Mouse (Mus musculus) kidney, adult 2 months (tissue): ENCODE data around the gene Hexa.

Source experiments
- CTCF ChIP-seq: fragments of 200-500 bp; conservative IDR thresholded peaks from 2 replicates; pipeline ENCODE4 v1.5.1; 2011; ENCODE audit warnings: low read depth, mild to moderate bottlenecking, control low read depth, low read length, moderate library complexity, mixed read lengths; ENCODE audit not compliant: insufficient read depth, insufficient read length
- POLR2A ChIP-seq: fragments of 200-500 bp; IDR thresholded peaks from one replicate; pipeline ENCODE4 v1.6.1; 2011; ENCODE audit warnings: low read depth, low read length, control low read depth

DNA sequence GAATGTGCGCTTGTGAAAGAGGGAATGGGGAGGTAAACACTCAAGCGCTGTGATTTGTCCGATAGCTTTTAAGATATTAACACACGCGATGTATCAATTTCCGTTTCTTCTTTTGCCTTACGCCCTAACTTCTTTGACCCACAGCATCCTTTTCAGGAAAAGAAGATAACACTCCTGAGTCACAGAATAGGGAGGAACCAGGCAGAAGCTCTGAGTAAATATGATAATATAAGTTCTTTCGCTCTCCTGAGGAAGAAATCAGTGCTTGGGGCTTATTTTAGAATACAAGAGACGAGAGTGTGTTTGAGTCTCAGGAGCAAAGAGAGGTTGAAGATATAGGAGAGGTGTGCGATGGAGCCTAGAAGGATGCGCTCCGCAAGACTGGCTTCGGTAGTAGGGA is 38.1 kb downstream of the Hexa start:
- TF ChIP-seq CTCF (no peak), POLR2A (no peak)
